Mouse (Mus musculus) midbrain, embryonic 12.5 days (tissue): ENCODE results near the gene Nat8f2. TPM values are rescaled to one million over a fixed set of nuclear protein-coding genes. Genes with fewer than 3 reads are reported as not detected.
"Not testable (repeated sequence)": the region's sequence is repeated elsewhere in the genome, so short reads cannot be mapped to it uniquely, and the experiment has no call there.

Source experiments
- ATAC-seq: fragments of 200-750 bp; cut with Nextera tagmentation; 2 replicates; pipeline ENCODE4 v1.8.0; 2017; ENCODE audit warnings: low read depth, moderate TSS enrichment, moderate library complexity; ENCODE audit not compliant: low FRiP score
- H3K27ac ChIP-seq: fragments of 300-500 bp; sonication (generic); replicated peaks from 2 replicates; pipeline ENCODE4 v1.5.1; 2016; ENCODE audit warnings: mild to moderate bottlenecking
- H3K27me3 ChIP-seq: fragments of 300-500 bp; sonication (generic); 2 replicates; pipeline ENCODE4 v1.6.1; 2016; ENCODE audit warnings: mild to moderate bottlenecking
- H3K36me3 ChIP-seq: fragments of 300-500 bp; sonication (generic); 2 replicates; pipeline ENCODE4 v1.6.1; 2016
- H3K4me1 ChIP-seq: fragments of 300-500 bp; sonication (generic); 2 replicates; pipeline ENCODE4 v1.6.1; 2016
- H3K4me2 ChIP-seq: fragments of 300-500 bp; sonication (generic); replicated peaks from 2 replicates; pipeline ENCODE4 v1.6.1; 2016; ENCODE audit warnings: mild to moderate bottlenecking, moderate library complexity
- H3K4me3 ChIP-seq: fragments of 300-500 bp; sonication (generic); 2 replicates; pipeline ENCODE4 v1.5.1; 2016; ENCODE audit warnings: mild to moderate bottlenecking
- H3K9ac ChIP-seq: fragments of 300-500 bp; sonication (generic); replicated peaks from 2 replicates; pipeline ENCODE4 v1.6.1; 2016; ENCODE audit warnings: mild to moderate bottlenecking, moderate library complexity
- H3K9me3 ChIP-seq: fragments of 300-500 bp; sonication (generic); 2 replicates; pipeline ENCODE4 v1.6.1; 2016; ENCODE audit warnings: mild to moderate bottlenecking
- WGBS: fragments of 180-500 bp; shearing (Covaris S2); methylation state at CpG from one replicate; pipeline ENCODE4 v1.1.7; 2016; 5-methylcytosine and 5-hydroxymethylcytosine counted together
- polyA plus RNA-seq: library from polyadenylated mRNA; unstranded; fragments of >200 nt; fragmentation: Nextera tagmentation; extraction: Ambion mirVana; gene quantifications from 2 replicates; pipeline ENCODE4 v1.2.1, GENCODE M21; 2016

The Nat8f2 gene
- polyA plus RNA-seq, 1 experiment from 2014 or later: not detected

GRCm38 (mm10) chr6:85862565-85862964 is 6.4 kb downstream of the Nat8f2 start:
- 81% methylated on average over 3 of the region's 3 CpGs for WGBS
- Histone ChIP-seq H3K4me1 (no peaks in the 10 kb centered on the region), H3K9me3 (no peaks in the 10 kb centered on the region), H3K27ac (no peak overlapping the region), H3K9ac (no peak overlapping the region), H3K4me3 (no peak overlapping the region), H3K36me3 (no peaks in the 10 kb centered on the region), H3K4me2 (no peak overlapping the region), H3K27me3 (no peaks in the 10 kb centered on the region)
- ATAC-seq: no peak

DNA sequence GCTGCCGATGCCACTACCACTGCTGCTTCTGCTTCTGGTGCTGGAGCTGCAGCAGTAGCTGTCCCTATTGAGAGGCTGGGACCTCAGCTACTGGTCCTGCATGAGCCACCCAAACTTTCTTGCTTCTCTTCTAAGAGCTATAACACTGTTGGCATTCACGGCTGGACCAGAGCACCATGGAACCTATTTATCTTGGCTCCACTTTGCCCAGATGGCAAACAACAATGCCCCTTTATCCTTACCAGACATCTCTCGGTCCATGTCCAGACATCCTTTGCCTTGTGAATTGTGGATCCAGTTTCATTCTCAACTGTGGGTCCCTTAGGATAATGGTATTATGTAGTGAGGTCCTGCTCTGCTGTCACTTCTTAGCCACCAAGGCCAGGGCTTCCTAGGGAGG is 7.7 kb downstream of the Nat8f2 start:
- Histone ChIP-seq H3K27me3 (no peaks in the 10 kb centered on the region), H3K36me3 (no peaks in the 10 kb centered on the region), H3K27ac (no peak overlapping the region), H3K9me3 (no peaks in the 10 kb centered on the region), H3K4me2 (no peak overlapping the region), H3K4me3 (no peak overlapping the region), H3K4me1 (no peaks in the 10 kb centered on the region), H3K9ac (no peak overlapping the region)
- ATAC-seq: no peak
- WGBS: 85% methylated on average over 3 of the region's 3 CpGs

DNA sequence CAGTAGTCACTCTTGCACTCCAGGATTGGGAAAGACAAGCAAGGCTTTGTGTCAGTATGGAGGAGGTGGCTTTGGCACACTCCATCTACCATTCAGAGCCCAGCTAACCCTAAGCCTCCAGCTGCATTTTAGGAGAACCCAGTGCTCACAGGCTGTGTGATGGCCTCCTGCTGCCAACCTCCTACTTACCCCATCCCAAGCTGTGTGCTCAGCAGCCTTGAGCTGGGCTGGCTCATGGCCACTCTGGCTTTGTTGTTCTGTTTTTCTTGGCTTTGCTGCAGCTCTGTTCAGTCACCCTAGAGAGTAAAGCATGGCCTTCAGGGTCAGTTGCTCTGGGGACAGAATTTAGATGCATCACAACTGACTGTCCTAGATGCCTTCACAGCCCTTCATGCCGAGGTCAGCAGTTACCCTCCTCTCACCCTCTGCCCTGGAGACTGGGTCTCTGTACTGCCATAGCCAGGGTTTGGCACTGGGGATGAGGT is 12.7 kb downstream of the Nat8f2 start:
- no peaks in the 10 kb centered on the region for H3K9me3 ChIP-seq
- H3K9ac ChIP-seq: no peak overlapping the region
- H3K36me3 ChIP-seq: no peaks in the 10 kb centered on the region
- no peak overlapping the region for H3K4me3 ChIP-seq
- no peak overlapping the region for H3K27ac ChIP-seq
- no peaks in the 10 kb centered on the region for H3K4me1 ChIP-seq
- no peaks in the 10 kb centered on the region for H3K27me3 ChIP-seq
- H3K4me2 ChIP-seq: no peak overlapping the region
- WGBS: 83% methylated on average over 1 of the region's 1 CpGs
- ATAC-seq: no peak

GRCm38 (mm10) chr6:85853481-85853880 is 15.5 kb downstream of the Nat8f2 start:
- Histone ChIP-seq H3K36me3 (no peaks in the 10 kb centered on the region), H3K4me3 (no peak overlapping the region), H3K27me3 (no peaks in the 10 kb centered on the region), H3K9ac (no peak overlapping the region), H3K4me1 (peaks cover 4% of the 10 kb centered on the region; the same call in 1 of the 2 replicates), H3K9me3 (no peaks in the 10 kb centered on the region), H3K4me2 (no peak overlapping the region), H3K27ac (no peak overlapping the region)
- WGBS: 79% methylated on average over 3 of the region's 3 CpGs
- ATAC-seq: no peak

GRCm38 (mm10) chr6:85851062-85851773 is 17.7 kb downstream of the Nat8f2 start:
- no peak overlapping the region for H3K4me3 ChIP-seq

DNA sequence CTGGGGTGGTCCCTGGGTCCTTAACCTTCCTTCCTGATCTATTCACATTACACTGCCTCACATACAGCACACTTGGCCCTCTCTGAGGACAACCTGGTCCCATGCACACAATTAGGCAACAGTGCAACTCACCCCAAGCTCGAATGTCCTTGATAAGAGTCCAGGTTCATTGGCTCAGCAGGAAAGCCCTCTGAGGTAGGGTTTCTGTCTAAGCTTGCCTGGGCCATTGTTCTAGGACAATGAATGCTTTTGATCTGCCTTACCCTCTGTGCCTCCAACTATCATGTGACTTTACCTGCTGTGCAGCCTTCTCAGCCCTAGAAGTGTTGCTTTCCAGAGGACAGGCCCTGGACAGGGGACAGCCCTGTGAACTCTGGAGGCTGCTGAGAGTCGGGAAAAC is 19.7 kb downstream of the Nat8f2 start:
- no peak overlapping the region for H3K9ac ChIP-seq
- H3K4me3 ChIP-seq: no peak overlapping the region
- H3K9me3 ChIP-seq: no peaks in the 10 kb centered on the region
- no peak overlapping the region for H3K4me2 ChIP-seq
- H3K27ac ChIP-seq: no peak overlapping the region
- ATAC-seq: no peak
- no peaks in the 10 kb centered on the region for H3K27me3 ChIP-seq
- H3K36me3 ChIP-seq: no peaks in the 10 kb centered on the region
- WGBS: 22% methylated on average over 2 of the region's 2 CpGs
- peaks cover 4% of the 10 kb centered on the region for H3K4me1 ChIP-seq

More at GRCm38 (mm10) chr6:85851062-85851773, 17.7 kb downstream of the Nat8f2 start:
- 88% methylated on average over 7 of the region's 7 CpGs for WGBS
- ATAC-seq: no peak
- H3K27me3 ChIP-seq: no peaks in the 10 kb centered on the region
- no peak overlapping the region for H3K4me2 ChIP-seq
- no peak overlapping the region for H3K9ac ChIP-seq
- peaks cover 4% of the 10 kb centered on the region for H3K4me1 ChIP-seq
- H3K36me3 ChIP-seq: no peaks in the 10 kb centered on the region
- H3K9me3 ChIP-seq: no peaks in the 10 kb centered on the region
- no peak overlapping the region for H3K27ac ChIP-seq

GRCm38 (mm10) chr6:85848140-85848539 is 20.8 kb downstream of the Nat8f2 start:
- Histone ChIP-seq H3K9ac (no peak overlapping the region), H3K4me1 (peaks cover 4% of the 10 kb centered on the region), H3K4me2 (no peak overlapping the region), H3K4me3 (no peak overlapping the region), H3K27me3 (no peaks in the 10 kb centered on the region), H3K36me3 (no peaks in the 10 kb centered on the region), H3K27ac (no peak overlapping the region), H3K9me3 (no peaks in the 10 kb centered on the region)
- ATAC-seq: no peak
- 87% methylated on average over 4 of the region's 4 CpGs for WGBS

DNA sequence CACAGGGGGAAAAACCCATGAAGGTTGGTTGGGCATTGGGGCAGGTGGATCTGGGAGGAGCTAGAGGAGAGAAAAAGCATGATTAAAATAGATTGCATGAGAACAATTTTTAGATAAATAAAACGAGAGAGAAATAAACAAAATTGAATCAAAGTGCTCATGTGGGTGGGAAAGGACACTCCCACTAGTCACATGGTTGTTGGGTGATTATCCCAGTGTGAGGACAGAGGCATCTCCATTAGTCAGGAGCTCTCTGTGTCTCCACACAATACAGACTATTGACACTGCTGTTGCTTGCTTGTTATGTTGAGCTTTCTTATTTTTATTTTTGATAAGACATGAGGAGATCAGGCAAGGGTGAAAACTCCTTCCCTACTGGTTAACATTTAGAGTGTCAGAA is 22.0 kb downstream of the Nat8f2 start:
- no peak for ATAC-seq
- Histone ChIP-seq H3K4me3 (no peak overlapping the region), H3K36me3 (no peaks in the 10 kb centered on the region), H3K4me2 (no peak overlapping the region), H3K9me3 (no peaks in the 10 kb centered on the region), H3K27me3 (no peaks in the 10 kb centered on the region), H3K9ac (no peak overlapping the region), H3K27ac (no peak overlapping the region), H3K4me1 (peaks cover 4% of the 10 kb centered on the region)
- 48% methylated on average over 1 of the region's 1 CpGs for WGBS

DNA sequence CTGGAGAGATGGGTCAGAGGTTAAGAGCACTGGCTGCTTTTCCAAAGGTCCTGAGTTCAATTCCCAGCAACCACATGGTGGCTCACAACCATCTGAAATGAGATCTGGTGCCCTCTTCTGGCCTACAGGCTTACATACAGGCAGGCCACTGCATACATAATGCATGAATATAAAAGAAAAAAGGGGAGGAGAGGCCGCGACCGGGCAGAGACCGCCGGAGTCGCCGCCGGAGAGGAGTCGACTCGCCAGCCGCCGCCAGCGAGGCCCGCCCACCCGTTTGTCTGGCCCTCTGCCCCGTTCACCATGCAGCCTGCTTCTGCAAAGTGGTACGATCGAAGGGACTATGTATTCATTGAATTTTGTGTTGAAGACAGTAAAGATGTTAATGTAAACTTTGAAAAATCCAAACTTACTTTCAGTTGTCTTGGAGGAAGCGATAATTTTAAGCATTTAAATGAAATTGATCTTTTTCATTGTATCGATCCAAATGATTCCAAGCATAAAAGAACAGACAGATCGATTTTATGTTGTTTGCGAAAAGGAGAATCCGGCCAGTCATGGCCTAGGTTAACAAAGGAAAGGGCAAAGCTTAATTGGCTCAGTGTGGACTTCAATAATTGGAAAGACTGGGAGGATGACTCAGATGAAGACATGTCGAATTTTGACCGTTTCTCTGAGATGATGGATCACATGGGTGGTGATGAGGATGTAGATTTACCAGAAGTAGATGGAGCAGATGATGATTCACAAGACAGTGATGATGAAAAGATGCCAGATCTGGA is 25.1 kb downstream of the Nat8f2 start:
- H3K27me3 ChIP-seq, H3K9me3 ChIP-seq, ATAC-seq, H3K36me3 ChIP-seq, H3K4me1 ChIP-seq, H3K4me2 ChIP-seq, H3K27ac ChIP-seq, H3K9ac ChIP-seq, H3K4me3 ChIP-seq: not testable (repeated sequence)
- 68% methylated on average over 25 of the region's 25 CpGs for WGBS

GRCm38 (mm10) chr6:85839982-85840381 is 29.0 kb downstream of the Nat8f2 start:
- Histone ChIP-seq H3K9ac (no peak overlapping the region), H3K36me3 (no peaks in the 10 kb centered on the region), H3K9me3 (no peaks in the 10 kb centered on the region), H3K27ac (no peak overlapping the region), H3K4me3 (no peak overlapping the region), H3K4me1 (peaks cover 7% of the 10 kb centered on the region; the same call in 1 of the 2 replicates), H3K4me2 (no peak overlapping the region), H3K27me3 (no peaks in the 10 kb centered on the region)
- 42% methylated on average over 4 of the region's 4 CpGs for WGBS
- ATAC-seq: no peak

GRCm38 (mm10) chr6:85838674-85839073 is 30.3 kb downstream of the Nat8f2 start:
- WGBS: 48% methylated on average over 8 of the region's 8 CpGs
- H3K4me3 ChIP-seq: no peak overlapping the region
- no peaks in the 10 kb centered on the region for H3K36me3 ChIP-seq
- no peak overlapping the region for H3K9ac ChIP-seq
- ATAC-seq: no peak
- no peak overlapping the region for H3K27ac ChIP-seq
- no peaks in the 10 kb centered on the region for H3K27me3 ChIP-seq
- no peaks in the 10 kb centered on the region for H3K9me3 ChIP-seq
- no peak overlapping the region for H3K4me2 ChIP-seq
- H3K4me1 ChIP-seq: peaks cover 7% of the 10 kb centered on the region; the same call in 1 of the 2 replicates

- not testable (repeated sequence) for ATAC-seq, H3K4me1 ChIP-seq, H3K27me3 ChIP-seq, H3K9me3 ChIP-seq, H3K4me3 ChIP-seq, H3K36me3 ChIP-seq, H3K27ac ChIP-seq, H3K9ac ChIP-seq
- 12% methylated on average over 9 of the region's 12 CpGs for whole genome bisulfite sequencing
- H3K4me2 ChIP-seq: 0 out of 2 replicates have a peak overlapping the region, but pooled peaks have one; percentile 7
Measured at GRCm38 (mm10) chr6:85837307-85837706, 31.7 kb downstream of the Nat8f2 start.
